ENCODE assay signal across 8 mouse cellular contexts in the genomic region with DNA sequence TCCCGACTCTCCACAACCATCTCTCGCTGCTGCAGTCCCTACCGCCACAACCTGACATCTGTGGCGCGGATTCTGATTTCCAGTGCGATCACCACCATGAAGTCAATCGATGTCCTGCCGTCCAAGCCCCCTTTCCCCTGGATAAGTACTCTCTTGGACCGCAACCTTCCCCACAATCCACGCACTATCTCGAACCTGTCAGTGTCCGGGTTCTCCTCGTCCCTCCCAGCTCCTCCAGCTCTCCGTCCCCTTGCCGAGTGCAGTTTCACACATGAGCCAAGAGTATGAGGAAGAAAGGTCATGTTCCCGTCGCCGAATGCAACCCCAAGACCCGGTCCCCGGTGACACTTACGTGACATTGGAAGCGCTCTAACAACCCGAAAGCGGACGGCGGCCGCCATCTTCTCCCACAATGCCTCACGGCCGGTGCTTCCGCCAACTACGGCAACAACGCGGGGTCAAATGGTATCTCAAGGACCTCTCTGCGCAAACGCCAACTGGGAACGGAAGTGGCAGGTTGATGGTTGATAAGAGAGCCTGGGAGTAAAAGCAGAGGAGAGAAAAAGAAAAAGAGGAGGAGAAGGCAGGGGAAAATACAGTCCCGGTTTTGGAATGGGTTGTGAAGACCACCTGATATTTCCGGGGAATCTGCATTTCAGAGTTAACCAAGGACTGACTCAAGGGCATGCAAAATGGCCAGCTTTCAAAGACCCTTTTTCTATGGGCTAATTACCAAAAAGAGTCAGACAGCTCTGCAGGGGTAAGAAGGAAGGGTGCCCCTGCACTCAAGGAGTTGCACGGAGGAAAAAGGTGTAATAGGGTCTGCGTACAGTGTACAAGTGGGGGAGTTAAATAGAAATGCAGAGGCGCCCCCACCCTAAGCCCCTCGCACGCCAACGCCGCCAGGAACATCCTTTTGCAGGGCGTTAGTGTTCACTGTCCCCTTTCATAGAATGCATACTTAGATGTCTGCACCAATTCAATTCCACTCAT. TPM values are rescaled to one million over a fixed set of nuclear protein-coding genes. Genes with fewer than 3 reads are reported as not detected.
DNase-seq lines count a peak whose midpoint lies in the region; ATAC-seq and TF ChIP-seq lines count a peak whose summit lies in the region.

A gene (minus strand): TSS at position 425 of the 993 bp plus-strand sequence.

- intact Hi-C loops in heart, postnatal 25 days (cut with DNase I), result loop anchor here (5.0 kb wide), 1 partner anchor 88 kb away; a partner anchor contains a TSS

- ATAC-seq in forebrain, embryonic 15.5 days (replicated peaks), result peak; percentile 93
- ATAC-seq in neutrophil, adult 5-6 weeks (ENCODE audit: extremely low read depth, insufficient number of reproducible peaks, low FRiP score, poor library complexity, severe bottlenecking), result peak; percentile 96

- H3K9me3 ChIP-seq in ES-E14 (ENCODE audit: control insufficient read depth, insufficient read depth, low read depth, low read length), result no peaks in the 10 kb centered on the region
- no peaks in the 10 kb centered on the region for H3K9me3 ChIP-seq in forebrain, embryonic 15.5 days

- peak; percentile 82 for DNase-seq in ES-E14 (ENCODE audit: low read depth, low spot score)
- DNase-seq in cerebellum, adult 11-12 months, result peak; percentile 93
- DNase-seq in heart, postnatal 25 days (ENCODE audit: low spot score), result peak; percentile 82
- peak; percentile 91 to 98 for DNase-seq in layer of hippocampus, adult 18-20 months (ENCODE audit: low spot score in 2 of 2)
- peak; percentile 96 for DNase-seq in lung, adult 2 months
- DNase-seq in thymus, adult 18-20 months, result peak; percentile 85 to 89

- peaks cover 0 to 4% of the 10 kb centered on the region in 2 experiments; a peak in 1 of 4 replicates for H3K4me1 ChIP-seq in ES-E14 (ENCODE audit: control insufficient read depth in 2 of 2, insufficient read depth in 2 of 2, low read length in 2 of 2, poor library complexity in 1 of 2)
- H3K4me1 ChIP-seq in forebrain, embryonic 15.5 days, result peaks cover 18% of the 10 kb centered on the region
- H3K4me1 ChIP-seq in lung, adult 2 months (ENCODE audit: control insufficient read depth, insufficient read depth, low read length), result peaks cover 8% of the 10 kb centered on the region

- in situ Hi-C loops in ES-E14 (cut with MboI; ENCODE audit: low sequenced_read_pairs in 2 of 2, unreplicated experiment in 2 of 2), result no loop called here

- peaks cover 2% of the 10 kb centered on the region; the same call in 1 of the 2 replicates for H3K36me3 ChIP-seq in ES-E14 (ENCODE audit: control insufficient read depth, insufficient read depth, low read length, poor library complexity, severe bottlenecking)
- H3K36me3 ChIP-seq in forebrain, embryonic 15.5 days, result peaks cover 5% of the 10 kb centered on the region

- peak within 1 kb of the TSS; percentile 94 for H3K9ac ChIP-seq in ES-E14 (ENCODE audit: insufficient read depth, low read depth, low read length, poor library complexity, severe bottlenecking)
- H3K9ac ChIP-seq in forebrain, embryonic 15.5 days (replicated peaks), result peak within 1 kb of the TSS; percentile 82

- H3K27ac ChIP-seq in ES-E14 (ENCODE audit: insufficient read depth, low read depth, low read length, poor library complexity, severe bottlenecking), result no peak within 1 kb of the TSS
- H3K27ac ChIP-seq in forebrain, embryonic 15.5 days (replicated peaks), result peak within 1 kb of the TSS; percentile 78

- TF ChIP-seq POLR2A in lung, adult 2 months (IDR thresholded peaks at IDR 0.05; ENCODE audit: borderline replicate concordance, extremely low read depth, low read depth, low read length), result peak; percentile 73; the same call in 1 of the 2 replicates

- no peaks in the 10 kb centered on the region for H3K27me3 ChIP-seq in forebrain, embryonic 15.5 days

- peak within 1 kb of the TSS; percentile 96 to 97 for H3K4me3 ChIP-seq in ES-E14 (ENCODE audit: insufficient read depth in 1 of 2, low read depth in 1 of 2, low read length in 2 of 2, poor library complexity in 1 of 2, severe bottlenecking in 1 of 2)
- H3K4me3 ChIP-seq in forebrain, embryonic 15.5 days, result peak within 1 kb of the TSS; percentile 62
- H3K4me3 ChIP-seq in lung, adult 2 months (replicated peaks; ENCODE audit: extremely low read depth, low read depth, low read length), result peak within 1 kb of the TSS; percentile 100

- TF ChIP-seq CTCF in lung, adult 2 months (IDR thresholded peaks at IDR 0.05; ENCODE audit: insufficient read depth, low read length), result no peak

- WGBS in forebrain, embryonic 15.5 days, result 4% methylated on average over 46 of the region's 46 CpGs
- 7% methylated on average over 46 of the region's 46 CpGs for WGBS in lung, adult 2 months

- peak within 1 kb of the TSS; percentile 87 for H3K4me2 ChIP-seq in forebrain, embryonic 15.5 days (replicated peaks)

TF ChIP-seq in ES-E14, 5 proteins besides CTCF, POLR2A, EP300 and RAD21:
- TF ChIP-seq HCFC1 (IDR thresholded peaks at IDR 0.05; ENCODE audit: borderline replicate concordance, insufficient read depth, low read length), result peak; percentile 78
- TF ChIP-seq ZNF384 (IDR thresholded peaks at IDR 0.05; ENCODE audit: low read depth, low read length), result no peak
- TF ChIP-seq ZC3H11A (IDR thresholded peaks at IDR 0.05; ENCODE audit: borderline replicate concordance, low read depth, low read length), result no peak

RNA-seq across cellular contexts. Expression of the gene that starts here (rescaled TPM):
- total RNA-seq in ES-E14 (2012; rRNA removed), result 148 and 200 TPM in 2 replicates
- polyA plus RNA-seq in forebrain, embryonic 15.5 days (2015; fragmentation: Nextera tagmentation; extraction: Ambion mirVana), result 184 and 185 TPM in 2 replicates
- 100 to 1,000 TPM; 774 to 795 TPM for total RNA-seq in heart, postnatal 25 days (2021)
- 100 to 1,000 TPM; 153 to 154 TPM for total RNA-seq in layer of hippocampus, adult 18-20 months (2021)
- 46.2 and 69.8 TPM in 2 replicates for polyA plus RNA-seq in lung, adult 2 months (2012; rRNA removed)
- total RNA-seq in neutrophil, adult 5-6 weeks (2017), result 31.5 and 36.2 TPM in 2 replicates
